Mouse (Mus musculus): ENCODE measurements around the gene Hs2st1. TPM values are rescaled to one million over a fixed set of nuclear protein-coding genes. Genes with fewer than 3 reads are reported as not detected.

Hs2st1 gene
- polyA plus RNA-seq, 1 experiment from 2014 or later = 1.6 TPM

- 0 out of 2 replicates have a peak overlapping the region, but pooled peaks have one; percentile 11 for H3K4me2 ChIP-seq (ENCODE audit: low read depth, low read length)
- no peak overlapping the region for H3K27ac ChIP-seq (ENCODE audit: low read length)
- ATAC-seq (ENCODE audit: low read depth) = peak; percentile 55
- WGBS (ENCODE audit: insufficient replicate concordance) = 38% methylated on average over 21 of the region's 21 CpGs
- H3K9me3 ChIP-seq (replicated peaks; ENCODE audit: control insufficient read depth, low read length) = no peaks in the 10 kb centered on the region
- peaks cover 6% of the 10 kb centered on the region for H3K4me1 ChIP-seq (ENCODE audit: control insufficient read depth, low read depth, low read length)
- H3K27me3 ChIP-seq (ENCODE audit: control insufficient read depth, insufficient read depth, low read depth, low read length) = no peaks in the 10 kb centered on the region
- no peaks in the 10 kb centered on the region for H3K36me3 ChIP-seq (ENCODE audit: control insufficient read depth, insufficient read depth)
- H3K9ac ChIP-seq (ENCODE audit: low read depth, low read length) = no peak overlapping the region; the same call in 1 of the 2 replicates
- no peak overlapping the region for H3K4me3 ChIP-seq (ENCODE audit: low read depth, low read length)
Observed at GRCm38 (mm10) chr3:144399358-144400096, 170.5 kb downstream of the Hs2st1 start.

GRCm38 (mm10) chr3:144398166-144398565, 171.8 kb downstream of the Hs2st1 start:
- H3K4me2 ChIP-seq (ENCODE audit: low read depth, low read length) = no peak overlapping the region
- no peak for ATAC-seq (ENCODE audit: low read depth)
- 67% methylated on average over 7 of the region's 7 CpGs for WGBS (ENCODE audit: insufficient replicate concordance)
- no peak overlapping the region for H3K27ac ChIP-seq (ENCODE audit: low read length)
- no peak overlapping the region for H3K4me3 ChIP-seq (ENCODE audit: low read depth, low read length)
- H3K9ac ChIP-seq (ENCODE audit: low read depth, low read length) = no peak overlapping the region
- peaks cover 6% of the 10 kb centered on the region for H3K4me1 ChIP-seq (ENCODE audit: control insufficient read depth, low read depth, low read length)
- H3K9me3 ChIP-seq (replicated peaks; ENCODE audit: control insufficient read depth, low read length) = no peaks in the 10 kb centered on the region
- H3K27me3 ChIP-seq (ENCODE audit: control insufficient read depth, insufficient read depth, low read depth, low read length) = no peaks in the 10 kb centered on the region
- no peaks in the 10 kb centered on the region for H3K36me3 ChIP-seq (ENCODE audit: control insufficient read depth, insufficient read depth)

- H3K9me3 ChIP-seq (replicated peaks; ENCODE audit: control insufficient read depth, low read length) = no peaks in the 10 kb centered on the region
- no peak overlapping the region for H3K4me2 ChIP-seq (ENCODE audit: low read depth, low read length)
- H3K4me3 ChIP-seq (ENCODE audit: low read depth, low read length) = no peak overlapping the region
- H3K27ac ChIP-seq (ENCODE audit: low read length) = no peak overlapping the region
- H3K27me3 ChIP-seq (ENCODE audit: control insufficient read depth, insufficient read depth, low read depth, low read length) = no peaks in the 10 kb centered on the region
- H3K36me3 ChIP-seq (ENCODE audit: control insufficient read depth, insufficient read depth) = no peaks in the 10 kb centered on the region
- no peak for ATAC-seq (ENCODE audit: low read depth)
- WGBS (ENCODE audit: insufficient replicate concordance) = 65% methylated on average over 17 of the region's 17 CpGs
- H3K4me1 ChIP-seq (ENCODE audit: control insufficient read depth, low read depth, low read length) = peaks cover 6% of the 10 kb centered on the region
- no peak overlapping the region for H3K9ac ChIP-seq (ENCODE audit: low read depth, low read length)
Observed at GRCm38 (mm10) chr3:144396478-144396877, 173.5 kb downstream of the Hs2st1 start.

- no peak for ATAC-seq (ENCODE audit: low read depth)
- 46% methylated on average over 7 of the region's 7 CpGs for WGBS (ENCODE audit: insufficient replicate concordance)
Observed at GRCm38 (mm10) chr3:144394454-144394943, 175.5 kb downstream of the Hs2st1 start.

DNA sequence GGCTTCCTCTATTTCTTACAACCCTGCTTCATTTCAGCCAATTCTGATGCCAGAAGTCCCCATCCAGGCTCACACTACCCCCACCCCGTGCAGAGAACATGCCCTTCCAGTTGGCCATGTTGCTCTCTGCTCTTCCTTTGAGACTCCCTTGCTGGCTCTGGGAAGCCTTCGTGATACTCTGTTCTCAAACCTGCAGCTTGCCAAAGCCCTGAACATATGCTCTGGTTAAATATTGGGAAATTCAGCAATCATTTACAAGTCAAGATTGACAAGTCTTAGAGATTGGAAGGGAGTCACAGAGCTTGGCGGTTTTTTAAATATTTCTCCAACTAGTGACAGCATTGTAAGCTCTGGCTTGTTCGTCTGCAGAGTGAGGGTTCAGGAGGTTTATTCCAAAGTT, 183.5 kb downstream of the Hs2st1 start:
- no peak overlapping the region for H3K27ac ChIP-seq (ENCODE audit: low read length)
- WGBS (ENCODE audit: insufficient replicate concordance) = 58% methylated on average over 4 of the region's 4 CpGs

More at GRCm38 (mm10) chr3:144394454-144394943, 175.5 kb downstream of the Hs2st1 start:
- H3K4me3 ChIP-seq (ENCODE audit: low read depth, low read length) = no peak overlapping the region
- H3K4me2 ChIP-seq (ENCODE audit: low read depth, low read length) = no peak overlapping the region
- no peaks in the 10 kb centered on the region for H3K36me3 ChIP-seq (ENCODE audit: control insufficient read depth, insufficient read depth)
- H3K27ac ChIP-seq (ENCODE audit: low read length) = no peak overlapping the region
- no peaks in the 10 kb centered on the region for H3K4me1 ChIP-seq (ENCODE audit: control insufficient read depth, low read depth, low read length)
- H3K9ac ChIP-seq (ENCODE audit: low read depth, low read length) = no peak overlapping the region
- no peaks in the 10 kb centered on the region for H3K27me3 ChIP-seq (ENCODE audit: control insufficient read depth, insufficient read depth, low read depth, low read length)
- no peaks in the 10 kb centered on the region for H3K9me3 ChIP-seq (replicated peaks; ENCODE audit: control insufficient read depth, low read length)

DNA sequence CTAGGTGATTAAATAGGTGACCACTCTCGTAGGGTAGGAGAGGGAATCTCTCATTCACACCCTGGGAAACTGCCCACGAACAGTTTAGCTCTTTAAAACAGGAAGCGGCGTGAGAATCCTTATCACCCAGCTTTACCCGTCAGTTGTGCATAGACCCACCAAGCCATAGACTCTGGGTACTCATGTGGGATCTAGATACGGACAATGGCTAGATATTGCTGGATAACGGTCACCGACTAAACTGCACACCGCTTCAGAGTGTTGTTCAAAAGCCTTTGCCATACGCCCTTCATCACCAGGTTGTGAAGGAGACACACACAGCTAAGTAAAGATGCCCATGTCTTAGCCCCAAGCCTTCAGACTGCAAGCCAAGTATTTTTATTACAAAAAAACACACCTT, 185.3 kb downstream of the Hs2st1 start:
- Histone ChIP-seq H3K36me3 (ENCODE audit: control insufficient read depth, insufficient read depth) (no peaks in the 10 kb centered on the region), H3K27me3 (ENCODE audit: control insufficient read depth, insufficient read depth, low read depth, low read length) (no peaks in the 10 kb centered on the region), H3K27ac (ENCODE audit: low read length) (no peak overlapping the region), H3K9ac (ENCODE audit: low read depth, low read length) (no peak overlapping the region), H3K4me2 (ENCODE audit: low read depth, low read length) (no peak overlapping the region), H3K4me3 (ENCODE audit: low read depth, low read length) (no peak overlapping the region), H3K9me3 (replicated peaks; ENCODE audit: control insufficient read depth, low read length) (no peaks in the 10 kb centered on the region), H3K4me1 (ENCODE audit: control insufficient read depth, low read depth, low read length) (no peaks in the 10 kb centered on the region; the same call in 1 of the 2 replicates)
- no peak for ATAC-seq (ENCODE audit: low read depth)
- 18% methylated on average over 10 of the region's 10 CpGs for WGBS (ENCODE audit: insufficient replicate concordance)

More for the DNA sequence above, 183.5 kb downstream of the Hs2st1 start:
- Histone ChIP-seq H3K9me3 (replicated peaks; ENCODE audit: control insufficient read depth, low read length) (no peaks in the 10 kb centered on the region), H3K4me1 (ENCODE audit: control insufficient read depth, low read depth, low read length) (no peaks in the 10 kb centered on the region; the same call in 1 of the 2 replicates), H3K4me3 (ENCODE audit: low read depth, low read length) (no peak overlapping the region), H3K4me2 (ENCODE audit: low read depth, low read length) (no peak overlapping the region), H3K9ac (ENCODE audit: low read depth, low read length) (no peak overlapping the region), H3K36me3 (ENCODE audit: control insufficient read depth, insufficient read depth) (no peaks in the 10 kb centered on the region), H3K27me3 (ENCODE audit: control insufficient read depth, insufficient read depth, low read depth, low read length) (no peaks in the 10 kb centered on the region)
- peak; percentile 24; the same call in 1 of the 2 replicates for ATAC-seq (ENCODE audit: low read depth)

DNA sequence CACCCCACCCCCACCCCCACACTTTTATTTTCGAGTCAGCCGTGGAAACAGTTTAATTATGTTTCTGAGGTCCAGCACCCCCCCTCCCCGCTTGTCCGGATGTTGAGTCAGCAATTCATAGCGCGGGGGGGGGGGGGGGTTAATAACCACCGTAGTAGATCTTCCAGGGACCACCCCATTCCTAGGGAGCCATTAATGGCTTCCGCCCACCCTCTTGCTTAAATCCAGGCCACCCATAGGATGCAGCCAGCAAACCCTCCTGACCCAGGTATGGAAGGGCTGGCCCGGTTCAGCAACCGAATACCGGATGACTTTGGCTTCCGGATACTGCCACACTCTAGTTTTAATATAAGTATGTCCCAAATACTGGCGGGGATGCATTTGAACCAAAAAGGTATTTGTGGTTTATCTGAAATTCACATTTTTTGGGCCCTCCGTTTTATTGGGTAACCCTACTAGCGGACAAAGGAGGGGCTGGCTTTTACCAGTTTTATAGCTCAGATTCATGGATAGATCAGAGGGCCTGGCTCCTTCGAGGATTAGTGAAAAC, 188.5 kb downstream of the Hs2st1 start:
- no peaks in the 10 kb centered on the region for H3K36me3 ChIP-seq (ENCODE audit: control insufficient read depth, insufficient read depth)
- no peak overlapping the region for H3K9ac ChIP-seq (ENCODE audit: low read depth, low read length)

DNA sequence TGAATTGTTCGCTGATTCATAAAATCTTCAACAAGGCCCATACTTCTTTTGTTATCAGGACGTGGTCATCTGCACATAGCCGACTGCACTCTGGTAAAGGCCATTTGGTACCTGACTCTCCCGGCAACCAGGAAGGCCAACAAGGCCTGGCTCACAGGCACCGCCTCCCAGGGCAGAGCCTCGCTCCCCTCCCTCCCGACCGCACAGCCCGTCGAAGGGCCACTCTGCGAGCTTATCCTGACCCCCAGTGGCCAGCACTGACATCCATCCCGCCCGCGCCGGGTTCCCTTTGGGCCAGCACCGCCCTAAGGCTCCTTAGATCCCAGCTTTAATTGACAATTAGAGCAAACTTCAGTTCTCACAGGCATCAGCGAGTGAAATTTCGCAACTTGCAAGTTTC, 189.1 kb downstream of the Hs2st1 start:
- H3K4me3 ChIP-seq (ENCODE audit: low read depth, low read length) = peak overlapping the region; percentile 49
- H3K36me3 ChIP-seq (ENCODE audit: control insufficient read depth, insufficient read depth) = no peaks in the 10 kb centered on the region
- no peaks in the 10 kb centered on the region for H3K27me3 ChIP-seq (ENCODE audit: control insufficient read depth, insufficient read depth, low read depth, low read length)
- H3K9me3 ChIP-seq (replicated peaks; ENCODE audit: control insufficient read depth, low read length) = no peaks in the 10 kb centered on the region
- no peaks in the 10 kb centered on the region; the same call in 1 of the 2 replicates for H3K4me1 ChIP-seq (ENCODE audit: control insufficient read depth, low read depth, low read length)
- H3K4me2 ChIP-seq (ENCODE audit: low read depth, low read length) = peak overlapping the region; percentile 69
- 2% methylated on average over 18 of the region's 18 CpGs for WGBS (ENCODE audit: insufficient replicate concordance)
- H3K27ac ChIP-seq (ENCODE audit: low read length) = no peak overlapping the region
- peak; percentile 89 for ATAC-seq (ENCODE audit: low read depth)
- H3K9ac ChIP-seq (ENCODE audit: low read depth, low read length) = peak overlapping the region; percentile 18; the same call in 1 of the 2 replicates

More for the DNA sequence above, 188.5 kb downstream of the Hs2st1 start:
- Histone ChIP-seq H3K27ac (ENCODE audit: low read length) (no peak overlapping the region), H3K4me1 (ENCODE audit: control insufficient read depth, low read depth, low read length) (no peaks in the 10 kb centered on the region; the same call in 1 of the 2 replicates), H3K4me3 (ENCODE audit: low read depth, low read length) (peak overlapping the region; percentile 49), H3K9me3 (replicated peaks; ENCODE audit: control insufficient read depth, low read length) (no peaks in the 10 kb centered on the region), H3K4me2 (ENCODE audit: low read depth, low read length) (peak overlapping the region; percentile 69), H3K27me3 (ENCODE audit: control insufficient read depth, insufficient read depth, low read depth, low read length) (no peaks in the 10 kb centered on the region)
- ATAC-seq (ENCODE audit: low read depth) = peak; percentile 10; the same call in 1 of the 2 replicates
- WGBS (ENCODE audit: insufficient replicate concordance) = 18% methylated on average over 15 of the region's 16 CpGs

- H3K4me1 ChIP-seq (ENCODE audit: control insufficient read depth, low read depth, low read length) = no peaks in the 10 kb centered on the region; the same call in 1 of the 2 replicates
- H3K27ac ChIP-seq (ENCODE audit: low read length) = no peak overlapping the region
- H3K4me2 ChIP-seq (ENCODE audit: low read depth, low read length) = no peak overlapping the region
- no peak for ATAC-seq (ENCODE audit: low read depth)
- no peak overlapping the region for H3K9ac ChIP-seq (ENCODE audit: low read depth, low read length)
- no peaks in the 10 kb centered on the region for H3K9me3 ChIP-seq (replicated peaks; ENCODE audit: control insufficient read depth, low read length)
- no peak overlapping the region for H3K4me3 ChIP-seq (ENCODE audit: low read depth, low read length)
- no peaks in the 10 kb centered on the region for H3K36me3 ChIP-seq (ENCODE audit: control insufficient read depth, insufficient read depth)
- H3K27me3 ChIP-seq (ENCODE audit: control insufficient read depth, insufficient read depth, low read depth, low read length) = no peaks in the 10 kb centered on the region
- WGBS (ENCODE audit: insufficient replicate concordance) = 57% methylated on average over 4 of the region's 4 CpGs
Observed at GRCm38 (mm10) chr3:144379801-144380200, 190.2 kb downstream of the Hs2st1 start.

All from liver, embryonic 16.5 days (tissue).